Mouse (Mus musculus): ENCODE data around the gene H2-Ab1. TPM values are rescaled to one million over a fixed set of nuclear protein-coding genes. Genes with fewer than 3 reads are reported as not detected.

The H2-Ab1 gene
- total RNA-seq, 1 experiment: 1.9 TPM

- TF ChIP-seq ZNF384 (IDR thresholded peaks at IDR 0.05; ENCODE audit: low read depth, low read length): no peak
- no peak for TF ChIP-seq MAFK (IDR thresholded peaks at IDR 0.05; ENCODE audit: insufficient read depth, low read depth, low read length)
- no peak for TF ChIP-seq ZC3H11A (IDR thresholded peaks at IDR 0.05; ENCODE audit: borderline replicate concordance, low read depth, low read length)
- no peak for TF ChIP-seq CHD2 (IDR thresholded peaks at IDR 0.05; ENCODE audit: low read depth, low read length)
- TF ChIP-seq HCFC1 (IDR thresholded peaks at IDR 0.05; ENCODE audit: borderline replicate concordance, insufficient read depth, low read length): no peak
- H3K4me3 ChIP-seq (ENCODE audit: insufficient read depth in 1 of 2, low read depth in 1 of 2, low read length in 2 of 2, poor library complexity in 1 of 2, severe bottlenecking in 1 of 2): no peak overlapping the region
- H3K27ac ChIP-seq (ENCODE audit: insufficient read depth, low read depth, low read length, poor library complexity, severe bottlenecking): no peak overlapping the region
- H3K4me1 ChIP-seq (ENCODE audit: control insufficient read depth in 2 of 2, insufficient read depth in 2 of 2, low read length in 2 of 2, poor library complexity in 1 of 2): peaks cover 0 to 4% of the 10 kb centered on the region in 2 experiments; a peak in 1 of 4 replicates
- H3K36me3 ChIP-seq (ENCODE audit: control insufficient read depth, insufficient read depth, low read length, poor library complexity, severe bottlenecking): no peaks in the 10 kb centered on the region
- in situ Hi-C loops (cut with MboI; ENCODE audit: low sequenced_read_pairs in 2 of 2, unreplicated experiment in 2 of 2): loop anchor here in 1 of 2 experiments (5.0 kb wide), 1 partner anchor 67 kb away; no protein-coding TSS in a partner anchor
- DNase-seq (ENCODE audit: low read depth, low spot score): no peak
- H3K9me3 ChIP-seq (ENCODE audit: control insufficient read depth, insufficient read depth, low read depth, low read length): no peaks in the 10 kb centered on the region
- H3K9ac ChIP-seq (ENCODE audit: insufficient read depth, low read depth, low read length, poor library complexity, severe bottlenecking): no peak overlapping the region
These were observed 56.8 kb downstream of the H2-Ab1 start for GRCm38 (mm10) chr17:34314286-34314685.

- H3K27ac ChIP-seq (ENCODE audit: insufficient read depth, low read depth, low read length, poor library complexity, severe bottlenecking): no peak overlapping the region
- DNase-seq (ENCODE audit: low read depth, low spot score): no peak
- no peaks in the 10 kb centered on the region for H3K9me3 ChIP-seq (ENCODE audit: control insufficient read depth, insufficient read depth, low read depth, low read length)
- no peak for TF ChIP-seq HCFC1 (IDR thresholded peaks at IDR 0.05; ENCODE audit: borderline replicate concordance, insufficient read depth, low read length)
- TF ChIP-seq ZC3H11A (IDR thresholded peaks at IDR 0.05; ENCODE audit: borderline replicate concordance, low read depth, low read length): no peak
- no peak for TF ChIP-seq ZNF384 (IDR thresholded peaks at IDR 0.05; ENCODE audit: low read depth, low read length)
- no peak for TF ChIP-seq CHD2 (IDR thresholded peaks at IDR 0.05; ENCODE audit: low read depth, low read length)
- TF ChIP-seq MAFK (IDR thresholded peaks at IDR 0.05; ENCODE audit: insufficient read depth, low read depth, low read length): no peak
- no peak overlapping the region for H3K4me3 ChIP-seq (ENCODE audit: insufficient read depth in 1 of 2, low read depth in 1 of 2, low read length in 2 of 2, poor library complexity in 1 of 2, severe bottlenecking in 1 of 2)
- no peak overlapping the region for H3K9ac ChIP-seq (ENCODE audit: insufficient read depth, low read depth, low read length, poor library complexity, severe bottlenecking)
- in situ Hi-C loops (cut with MboI; ENCODE audit: low sequenced_read_pairs in 2 of 2, unreplicated experiment in 2 of 2): no loop called here
- no peaks in the 10 kb centered on the region for H3K36me3 ChIP-seq (ENCODE audit: control insufficient read depth, insufficient read depth, low read length, poor library complexity, severe bottlenecking)
- H3K4me1 ChIP-seq (ENCODE audit: control insufficient read depth in 2 of 2, insufficient read depth in 2 of 2, low read length in 2 of 2, poor library complexity in 1 of 2): peaks cover 0 to 4% of the 10 kb centered on the region in 2 experiments; a peak in 1 of 4 replicates
These were observed 58.0 kb downstream of the H2-Ab1 start for GRCm38 (mm10) chr17:34315512-34315911.

- no peak for DNase-seq (ENCODE audit: low read depth, low spot score)
- H3K4me3 ChIP-seq (ENCODE audit: insufficient read depth in 1 of 2, low read depth in 1 of 2, low read length in 2 of 2, poor library complexity in 1 of 2, severe bottlenecking in 1 of 2): no peak overlapping the region
- peaks cover 0 to 4% of the 10 kb centered on the region in 2 experiments; a peak in 1 of 4 replicates for H3K4me1 ChIP-seq (ENCODE audit: control insufficient read depth in 2 of 2, insufficient read depth in 2 of 2, low read length in 2 of 2, poor library complexity in 1 of 2)
- in situ Hi-C loops (cut with MboI; ENCODE audit: low sequenced_read_pairs in 2 of 2, unreplicated experiment in 2 of 2): no loop called here
- no peak overlapping the region for H3K9ac ChIP-seq (ENCODE audit: insufficient read depth, low read depth, low read length, poor library complexity, severe bottlenecking)
- TF ChIP-seq MAFK (IDR thresholded peaks at IDR 0.05; ENCODE audit: insufficient read depth, low read depth, low read length) (no peak), ZC3H11A (IDR thresholded peaks at IDR 0.05; ENCODE audit: borderline replicate concordance, low read depth, low read length) (no peak), ZNF384 (IDR thresholded peaks at IDR 0.05; ENCODE audit: low read depth, low read length) (no peak), HCFC1 (IDR thresholded peaks at IDR 0.05; ENCODE audit: borderline replicate concordance, insufficient read depth, low read length) (no peak), CHD2 (IDR thresholded peaks at IDR 0.05; ENCODE audit: low read depth, low read length) (no peak)
- no peak overlapping the region for H3K27ac ChIP-seq (ENCODE audit: insufficient read depth, low read depth, low read length, poor library complexity, severe bottlenecking)
- no peaks in the 10 kb centered on the region for H3K9me3 ChIP-seq (ENCODE audit: control insufficient read depth, insufficient read depth, low read depth, low read length)
- no peaks in the 10 kb centered on the region for H3K36me3 ChIP-seq (ENCODE audit: control insufficient read depth, insufficient read depth, low read length, poor library complexity, severe bottlenecking)
These were observed 59.2 kb downstream of the H2-Ab1 start for GRCm38 (mm10) chr17:34316697-34317096.

- Histone ChIP-seq H3K4me1 (ENCODE audit: control insufficient read depth in 2 of 2, insufficient read depth in 2 of 2, low read length in 2 of 2, poor library complexity in 1 of 2) (peaks cover 0 to 4% of the 10 kb centered on the region in 2 experiments; a peak in 1 of 4 replicates), H3K36me3 (ENCODE audit: control insufficient read depth, insufficient read depth, low read length, poor library complexity, severe bottlenecking) (no peaks in the 10 kb centered on the region), H3K4me3 (ENCODE audit: insufficient read depth in 1 of 2, low read depth in 1 of 2, low read length in 2 of 2, poor library complexity in 1 of 2, severe bottlenecking in 1 of 2) (no peak overlapping the region), H3K9ac (ENCODE audit: insufficient read depth, low read depth, low read length, poor library complexity, severe bottlenecking) (no peak overlapping the region), H3K9me3 (ENCODE audit: control insufficient read depth, insufficient read depth, low read depth, low read length) (no peaks in the 10 kb centered on the region), H3K27ac (ENCODE audit: insufficient read depth, low read depth, low read length, poor library complexity, severe bottlenecking) (no peak overlapping the region)
- no peak for TF ChIP-seq ZC3H11A (IDR thresholded peaks at IDR 0.05; ENCODE audit: borderline replicate concordance, low read depth, low read length)
- no peak for TF ChIP-seq HCFC1 (IDR thresholded peaks at IDR 0.05; ENCODE audit: borderline replicate concordance, insufficient read depth, low read length)
- TF ChIP-seq CHD2 (IDR thresholded peaks at IDR 0.05; ENCODE audit: low read depth, low read length): no peak
- TF ChIP-seq ZNF384 (IDR thresholded peaks at IDR 0.05; ENCODE audit: low read depth, low read length): no peak
- TF ChIP-seq MAFK (IDR thresholded peaks at IDR 0.05; ENCODE audit: insufficient read depth, low read depth, low read length): no peak
- DNase-seq (ENCODE audit: low read depth, low spot score): no peak
- in situ Hi-C loops (cut with MboI; ENCODE audit: low sequenced_read_pairs in 2 of 2, unreplicated experiment in 2 of 2): no loop called here
These were observed 59.8 kb downstream of the H2-Ab1 start for GRCm38 (mm10) chr17:34317275-34317674.

Other genes with a start within 250 kb of the H2-Ab1 start
- gene Ring1, start 233.0 kb upstream of the H2-Ab1 start, total RNA-seq (2012; rRNA removed): 5.6 and 8.9 TPM in 2 replicates
- gene H2-Ke6, start 229.6 kb upstream of the H2-Ab1 start, total RNA-seq (2012; rRNA removed): 15.5 and 27.7 TPM in 2 replicates
- 253 and 394 TPM in 2 replicates for gene Slc39a7, start 226.0 kb upstream of the H2-Ab1 start, total RNA-seq (2012; rRNA removed)
- 52.4 and 79.2 TPM in 2 replicates for gene Rxrb, start 225.9 kb upstream of the H2-Ab1 start, total RNA-seq (2012; rRNA removed)
- gene Col11a2, start 218.3 kb upstream of the H2-Ab1 start, total RNA-seq (2012; rRNA removed): 1.3 and 1.4 TPM in 2 replicates
- 0.54 TPM in 1 of 2 replicates, not detected in the other for gene H2-Oa, start 165.3 kb upstream of the H2-Ab1 start, total RNA-seq (2012; rRNA removed)
- gene H2-DMa, start 138.1 kb upstream of the H2-Ab1 start, total RNA-seq (2012; rRNA removed): 18.5 and 24.5 TPM in 2 replicates
- 257 and 321 TPM in 2 replicates for gene Brd2, start 135.1 kb upstream of the H2-Ab1 start, total RNA-seq (2012; rRNA removed)
- gene H2-DMb2, start 114.4 kb upstream of the H2-Ab1 start, total RNA-seq (2012; rRNA removed): 0.31 TPM in 1 of 2 replicates, not detected in the other
- gene H2-DMb1, start 104.6 kb upstream of the H2-Ab1 start, total RNA-seq (2012; rRNA removed): 3.1 and 5.0 TPM in 2 replicates
- gene Tap1, start 70.1 kb upstream of the H2-Ab1 start, total RNA-seq (2012; rRNA removed): 13.9 and 23.1 TPM in 2 replicates
- 3.8 and 4.1 TPM in 2 replicates for gene Psmb9, start 69.9 kb upstream of the H2-Ab1 start, total RNA-seq (2012; rRNA removed)
- gene Psmb8, start 60.0 kb upstream of the H2-Ab1 start, total RNA-seq (2012; rRNA removed): 3.2 and 7.4 TPM in 2 replicates
- gene Tap2, start 54.2 kb upstream of the H2-Ab1 start, total RNA-seq (2012; rRNA removed): 4.0 and 5.1 TPM in 2 replicates
- gene H2-Ob, start 18.8 kb upstream of the H2-Ab1 start, total RNA-seq (2012; rRNA removed): not detected in 2 replicates
- 0.48 and 1.6 TPM in 2 replicates for gene H2-Aa, start 30.1 kb downstream of the H2-Ab1 start, total RNA-seq (2012; rRNA removed)
- 3.4 and 5.7 TPM in 2 replicates for gene H2-Eb1, start 48.2 kb downstream of the H2-Ab1 start, total RNA-seq (2012; rRNA removed)
- gene H2-Eb2, start 68.0 kb downstream of the H2-Ab1 start, total RNA-seq (2012; rRNA removed): not detected in 2 replicates
- gene Btnl2, start 97.1 kb downstream of the H2-Ab1 start, total RNA-seq (2012; rRNA removed): not detected in 2 replicates
- gene Btnl1, start 119.4 kb downstream of the H2-Ab1 start, total RNA-seq (2012; rRNA removed): not detected in 2 replicates
- not detected in 2 replicates for gene BC051142, start 141.1 kb downstream of the H2-Ab1 start, total RNA-seq (2012; rRNA removed)
- not detected in 2 replicates for gene Btnl4, start 219.6 kb downstream of the H2-Ab1 start, total RNA-seq (2012; rRNA removed)

All from ES-E14 (cell line).